Mouse (Mus musculus) cerebellum, postnatal 25 days (tissue): Measurements from ENCODE around the gene Arhgef19.
A peak's percentile ranks its signal among the peaks of the same experiment; 100 is the strongest.

Experiments
- DNase-seq, 2 experiments: peaks; one replicate each; pipeline ENCODE4 v3.0.0; 2021; ENCODE audit warnings: mixed read lengths in 2 of 2

The Arhgef19 gene

DNA sequence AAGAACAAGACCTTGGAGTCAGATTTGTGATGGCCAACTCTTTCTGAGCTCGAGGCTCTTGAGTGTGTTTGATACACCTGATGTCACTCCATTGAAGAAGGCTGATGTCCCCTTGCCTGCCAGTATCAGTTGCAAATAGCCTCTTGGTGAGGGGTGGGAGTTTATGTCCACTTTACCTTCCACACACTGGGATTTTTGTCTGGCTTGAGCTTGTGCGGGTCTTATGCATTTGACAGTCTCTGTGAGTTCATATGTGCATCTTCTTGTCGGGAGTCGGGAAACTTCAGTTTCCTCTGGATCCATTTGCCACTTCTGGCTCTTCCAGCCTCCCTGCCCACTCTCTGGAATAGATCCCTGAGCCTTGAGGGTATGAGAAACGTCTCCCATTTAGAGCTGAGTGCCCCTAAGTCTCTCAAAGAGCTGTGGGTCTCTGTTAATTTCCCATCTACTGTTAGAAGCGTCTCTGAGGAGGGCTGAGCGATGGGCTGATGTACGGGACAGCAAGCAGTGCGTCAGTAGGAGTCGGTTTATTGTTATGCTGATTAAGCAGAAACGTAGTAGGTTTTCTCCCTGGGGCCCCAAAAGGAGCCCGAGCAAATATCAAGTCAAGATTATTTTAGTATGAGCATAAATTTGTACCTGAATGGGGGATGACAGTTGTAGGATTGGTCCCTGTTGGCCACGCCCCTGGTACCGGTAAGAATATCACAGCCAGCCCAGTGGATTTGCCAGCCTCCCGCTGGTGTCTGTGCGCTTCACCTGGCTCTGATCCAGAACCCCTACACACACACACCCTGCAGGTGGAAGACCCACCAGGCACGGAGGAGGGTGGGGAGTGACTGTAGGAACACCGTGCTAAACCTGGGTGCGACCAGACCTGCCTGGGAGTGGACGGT is 559 bp upstream of the Arhgef19 start:
- no peak for DNase-seq

DNA sequence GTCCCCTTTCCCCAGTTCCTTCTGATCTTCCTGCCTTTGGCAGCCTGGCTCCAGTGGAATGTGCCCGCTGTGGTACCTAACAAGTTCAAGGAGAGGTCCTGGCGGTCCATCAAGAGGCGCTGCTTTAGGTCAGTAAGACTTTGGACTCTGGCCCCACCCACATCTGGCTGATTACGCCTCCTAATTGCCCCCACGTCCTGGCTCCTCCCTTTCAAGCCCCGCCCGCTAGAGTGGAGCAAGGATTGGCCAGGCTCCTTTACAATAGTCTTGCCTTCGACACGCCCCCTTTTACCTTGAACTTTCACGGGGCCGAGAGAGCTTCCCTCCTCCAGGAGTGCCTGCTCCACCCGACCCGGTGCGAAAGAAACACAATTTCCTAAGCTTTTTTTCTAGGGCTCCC is 1.3 kb downstream of the Arhgef19 start:
- no peak for DNase-seq

DNA sequence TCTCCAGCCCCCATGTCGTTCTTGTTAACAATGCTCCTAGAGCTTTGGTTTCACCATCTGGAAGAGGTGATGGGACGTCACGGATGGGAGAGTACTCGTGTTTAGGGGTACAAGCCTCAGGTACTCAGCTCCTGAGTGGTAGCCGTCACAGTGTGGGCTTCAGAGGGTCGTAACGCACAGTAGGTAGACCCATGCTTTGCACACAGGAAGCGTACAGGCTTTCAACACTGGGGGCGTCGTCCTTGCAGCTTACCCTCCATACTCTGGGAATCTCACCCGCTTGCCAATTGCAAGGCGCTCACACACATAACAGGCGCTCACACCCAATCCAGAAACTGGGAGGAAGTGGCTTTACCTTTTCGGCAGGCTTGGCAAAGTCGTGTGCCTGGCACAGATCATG is 2.6 kb downstream of the Arhgef19 start:
- DNase-seq: no peak

DNA sequence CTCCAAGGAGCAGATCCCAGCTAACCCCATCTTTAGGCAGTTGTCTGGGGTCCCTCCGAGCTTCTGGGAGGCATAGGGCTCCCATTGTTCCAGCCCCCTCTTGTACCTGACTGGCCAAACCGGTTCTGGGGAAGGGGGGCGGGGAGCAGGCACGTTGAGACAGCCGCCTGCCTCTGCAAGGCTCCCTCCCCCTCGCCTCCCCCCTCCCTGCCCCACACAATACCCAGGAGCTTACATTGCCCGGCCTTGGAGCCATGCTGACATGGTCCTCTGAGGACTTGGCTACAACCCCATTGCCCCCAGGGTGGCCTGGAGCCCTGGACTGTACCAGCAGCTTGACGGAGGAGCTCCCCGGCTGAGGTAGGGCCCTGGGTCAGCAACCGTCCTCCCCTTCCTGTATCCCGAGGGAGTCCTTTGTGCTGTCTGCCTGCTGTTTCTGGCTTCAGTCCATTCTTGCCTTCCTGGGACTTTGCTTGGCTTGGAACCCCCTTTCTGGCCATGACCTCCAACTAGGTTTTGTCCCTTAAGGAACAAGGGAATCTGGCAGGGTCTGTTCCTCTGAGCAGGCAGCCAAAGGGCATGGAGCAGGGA is 3.4 kb downstream of the Arhgef19 start:
- no peak for DNase-seq

DNA sequence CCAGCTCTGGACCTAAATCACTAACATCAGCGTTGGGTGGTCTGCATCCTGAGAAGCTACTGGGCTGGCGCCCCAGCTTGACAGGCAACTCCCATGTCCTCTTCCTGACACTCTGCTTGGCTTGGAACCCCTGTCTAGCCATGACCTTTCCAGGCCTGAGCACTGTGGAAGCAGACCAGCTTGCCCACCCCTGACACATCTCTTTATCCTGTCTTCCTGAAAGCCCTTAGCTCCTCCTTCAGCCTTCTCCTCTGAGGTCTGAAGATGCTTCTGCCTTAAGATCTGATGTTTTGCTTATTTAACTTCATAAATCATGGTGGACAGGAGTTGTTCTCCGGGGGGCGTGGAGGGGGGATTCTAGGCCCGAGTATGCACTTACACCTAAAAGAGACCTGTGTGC is 4.3 kb downstream of the Arhgef19 start:
- no peak for DNase-seq

DNA sequence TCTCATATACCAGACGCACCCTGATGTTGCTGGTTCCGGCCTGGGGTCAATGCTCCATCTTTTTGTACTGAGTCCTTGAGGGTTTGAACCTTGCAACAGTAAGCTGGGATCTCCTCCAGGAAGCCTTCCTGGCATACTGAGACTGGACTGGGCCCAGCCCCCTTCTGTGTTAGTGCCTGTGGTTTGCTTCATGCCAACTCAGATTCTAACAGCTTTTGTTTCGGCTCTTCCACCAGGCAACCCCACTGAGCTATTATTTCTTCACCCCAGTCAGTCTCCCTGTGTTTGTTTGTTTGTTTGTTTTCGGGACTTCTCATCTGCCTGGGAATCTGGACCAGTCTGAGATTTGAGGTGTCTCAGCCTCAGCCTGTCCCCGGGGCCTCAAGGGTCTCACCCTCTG is 5.1 kb downstream of the Arhgef19 start:
- no peak for DNase-seq

DNA sequence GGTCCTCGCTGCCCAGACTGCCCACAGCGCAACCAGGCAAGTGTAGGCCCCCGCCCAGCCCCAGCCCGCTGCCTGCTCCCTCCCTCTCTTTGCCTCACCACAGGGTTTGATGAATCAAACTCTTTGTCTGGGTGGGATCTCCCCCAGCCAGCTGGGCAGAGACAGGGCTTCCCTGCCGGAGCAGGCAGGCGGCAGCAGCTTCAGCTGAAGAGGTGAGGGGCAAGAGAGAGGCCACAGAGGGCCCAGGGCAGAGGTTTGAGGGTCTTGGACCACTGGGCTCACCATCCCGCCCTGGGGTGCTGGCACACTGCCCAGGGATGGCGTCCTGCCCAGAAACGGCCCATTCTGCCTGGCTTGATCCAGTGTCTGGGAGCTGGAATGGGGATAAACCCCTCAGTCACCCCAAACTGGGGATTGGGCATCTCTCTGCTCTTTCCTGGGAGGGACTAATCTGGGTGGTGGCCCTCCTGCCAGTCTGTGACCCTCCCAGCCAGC is 5.7 kb downstream of the Arhgef19 start:
- DNase-seq: peak; percentile 66 to 75

DNA sequence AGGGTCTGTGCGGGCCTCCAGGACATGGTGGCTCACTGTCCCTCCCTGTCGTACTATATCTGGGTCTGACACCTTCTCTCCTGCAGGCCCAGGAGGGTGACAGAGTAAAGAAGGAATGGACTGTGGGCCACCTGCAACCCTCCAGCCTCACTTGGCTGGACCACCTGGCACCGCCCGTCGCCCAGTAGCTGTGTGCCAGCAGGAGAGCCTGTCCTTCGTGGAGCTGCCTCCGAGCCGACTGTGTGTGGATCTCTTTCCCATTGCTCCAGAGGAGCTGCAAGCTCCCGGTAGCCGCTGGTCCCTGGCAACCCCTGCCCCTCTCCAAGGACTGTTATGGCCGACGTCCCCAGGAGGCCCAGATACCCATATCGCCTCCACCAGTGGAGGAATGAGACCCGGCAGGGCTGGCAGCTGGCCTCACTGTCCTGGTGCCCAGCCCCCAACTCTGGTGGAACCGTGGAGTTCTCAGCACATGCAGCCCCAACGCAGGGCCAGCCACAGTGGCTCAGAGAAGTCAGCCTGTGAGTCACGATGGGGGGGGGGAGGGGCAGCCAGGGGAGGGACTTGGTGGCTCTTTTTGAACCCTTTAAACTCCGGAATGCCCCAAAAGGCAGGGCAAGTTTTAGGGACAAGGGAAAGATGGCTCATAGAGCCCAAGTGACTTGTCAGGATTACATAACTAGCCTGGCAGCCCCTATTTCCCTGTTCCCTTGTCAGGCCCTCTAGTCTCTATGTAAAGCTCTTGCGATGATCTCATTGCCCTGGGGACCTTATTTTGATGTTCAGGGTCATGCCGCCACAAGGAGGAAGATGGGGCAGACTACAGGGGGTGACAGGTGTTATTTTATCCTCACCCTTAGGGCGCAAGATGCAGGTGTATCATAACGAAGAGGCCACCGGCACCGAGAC is 7.0 kb downstream of the Arhgef19 start:
- DNase-seq: peak; percentile 24 to 33

DNA sequence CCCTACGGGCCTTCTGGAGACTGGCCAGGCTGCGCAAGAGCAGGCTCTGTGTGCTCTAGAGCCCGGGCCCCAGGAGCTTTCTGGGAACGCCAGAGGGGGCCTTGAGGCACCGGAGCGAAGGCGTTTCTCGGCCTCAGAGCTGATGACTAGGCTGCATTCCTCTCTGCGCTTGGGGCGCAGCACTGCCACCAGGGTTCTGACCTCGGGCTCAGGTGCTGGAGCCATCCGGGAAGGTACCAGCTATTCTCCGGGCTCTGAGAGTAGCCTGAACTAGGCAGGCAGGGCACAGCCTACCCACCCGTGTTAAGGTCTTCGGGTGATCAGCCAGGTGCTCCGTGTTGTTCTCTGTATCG is 7.7 kb downstream of the Arhgef19 start:
- DNase-seq: peak; percentile 18 to 31

DNA sequence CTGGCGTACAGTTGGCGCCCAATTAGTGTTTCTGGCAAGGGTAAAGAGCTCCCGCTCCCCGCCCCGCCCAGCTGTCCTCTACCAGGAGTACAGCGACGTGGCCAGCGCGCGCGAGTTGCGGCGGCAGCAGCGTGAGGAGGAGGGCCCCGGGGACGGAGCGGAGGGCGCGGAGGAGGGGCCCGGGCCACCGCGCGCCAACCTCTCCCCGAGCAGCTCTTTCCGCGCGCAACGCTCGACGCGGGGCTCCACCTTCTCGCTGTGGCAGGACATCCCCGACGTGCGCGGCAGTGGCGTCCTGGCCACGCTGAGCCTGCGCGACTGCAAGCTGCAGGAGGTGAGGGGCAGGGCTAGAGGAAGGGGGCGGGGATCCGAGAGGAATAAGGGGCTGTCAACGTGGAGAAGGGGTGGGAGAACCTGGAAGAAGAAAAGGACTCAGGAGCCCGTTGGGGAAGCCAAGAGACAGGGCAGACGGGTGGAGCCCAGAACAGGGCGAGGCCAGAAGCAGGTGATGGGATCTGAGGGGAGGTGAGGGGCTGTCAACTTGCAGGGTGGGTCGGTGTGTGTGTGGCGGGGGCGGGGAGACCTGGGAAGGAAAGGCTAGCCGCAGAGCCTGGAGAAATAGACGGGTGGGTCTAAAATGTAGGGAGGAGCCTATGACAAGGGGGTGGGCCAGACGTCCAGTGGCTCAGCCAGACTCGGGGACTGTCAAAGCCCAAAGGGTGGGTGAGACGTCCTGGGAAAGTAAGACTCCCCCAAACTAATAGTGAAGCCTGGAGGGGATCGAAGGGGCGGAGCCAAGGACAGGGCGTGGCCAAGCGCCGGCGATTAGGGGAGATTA is 8.7 kb downstream of the Arhgef19 start:
- peak; percentile 26 to 39 for DNase-seq

DNA sequence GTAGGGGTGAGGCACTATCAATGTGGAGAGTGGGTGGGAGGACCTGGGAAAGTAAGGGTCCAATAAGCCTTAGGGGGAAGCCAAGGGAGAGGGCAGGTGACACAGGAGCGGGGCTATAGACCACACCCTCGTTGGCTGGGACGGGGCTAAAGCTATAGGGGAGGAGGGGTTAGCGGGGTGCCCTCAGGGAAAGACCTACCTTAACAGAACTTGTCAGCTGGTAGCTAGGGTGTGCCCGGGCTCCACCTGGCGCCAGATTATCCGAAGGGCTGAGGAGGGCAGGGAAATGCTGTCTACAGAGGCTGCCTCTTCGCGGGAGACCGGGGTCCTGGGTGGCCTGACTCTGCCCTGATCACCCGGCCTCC is 9.3 kb downstream of the Arhgef19 start:
- no peak for DNase-seq

DNA sequence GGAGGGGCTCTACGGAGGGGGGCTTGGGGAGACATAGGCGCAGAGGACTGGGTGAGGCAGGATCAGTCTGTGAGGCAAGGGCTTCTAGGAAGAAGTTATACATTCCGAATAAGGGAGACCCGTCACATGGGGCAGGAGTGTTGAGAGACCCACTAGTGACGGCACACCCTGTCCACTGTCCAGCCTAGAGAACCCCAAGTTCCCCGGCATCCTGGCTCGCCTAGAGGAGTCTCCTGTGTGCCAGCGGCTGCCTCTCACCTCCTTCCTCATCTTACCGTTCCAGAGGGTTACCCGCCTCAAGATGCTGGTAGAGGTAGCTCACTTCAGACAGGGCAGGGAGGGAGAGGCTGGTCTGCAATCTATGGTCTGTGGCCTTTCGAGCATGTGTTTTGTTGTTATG is 10.1 kb downstream of the Arhgef19 start:
- no peak for DNase-seq

DNA sequence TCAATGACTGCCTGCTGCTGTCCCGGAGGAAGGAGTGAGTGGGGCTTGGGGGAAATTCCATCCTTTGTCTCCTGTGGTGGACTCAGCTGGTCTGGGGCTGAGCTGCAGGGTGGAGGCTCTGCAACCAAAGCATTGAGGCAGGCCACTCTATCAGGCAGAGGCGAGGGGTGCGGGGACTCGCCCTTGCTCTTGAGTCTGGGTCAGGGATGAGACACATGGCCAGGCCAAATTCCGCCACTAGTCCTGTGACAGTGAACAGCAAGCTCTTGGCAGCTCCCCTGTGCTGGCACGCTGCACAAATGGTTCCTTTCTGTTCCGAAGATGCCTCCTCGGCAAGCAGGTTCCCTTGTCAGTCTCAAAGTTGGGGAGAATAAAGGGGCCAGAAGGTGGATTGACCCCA is 11.8 kb downstream of the Arhgef19 start:
- peak; percentile 69 to 76 for DNase-seq

DNA sequence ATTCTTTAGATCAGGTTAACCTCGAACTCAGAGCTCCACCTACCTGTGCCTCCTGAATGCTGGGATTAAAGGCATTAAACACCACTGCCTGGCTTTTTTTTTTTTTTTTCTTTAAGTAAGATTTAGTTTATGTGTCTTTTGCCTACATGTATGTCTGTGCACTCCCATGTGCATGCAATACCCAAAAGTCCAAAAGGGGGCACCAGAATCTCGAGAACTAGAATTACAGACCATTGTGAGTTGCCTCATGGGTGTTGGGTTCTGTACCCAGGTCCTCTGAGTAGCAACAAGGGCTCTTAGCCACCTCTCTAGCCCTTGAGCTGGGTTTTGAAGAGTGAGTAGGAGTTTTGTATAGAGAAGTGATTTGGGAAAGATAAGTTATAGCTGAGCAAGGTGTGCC is 13.3 kb downstream of the Arhgef19 start:
- DNase-seq: no peak

DNA sequence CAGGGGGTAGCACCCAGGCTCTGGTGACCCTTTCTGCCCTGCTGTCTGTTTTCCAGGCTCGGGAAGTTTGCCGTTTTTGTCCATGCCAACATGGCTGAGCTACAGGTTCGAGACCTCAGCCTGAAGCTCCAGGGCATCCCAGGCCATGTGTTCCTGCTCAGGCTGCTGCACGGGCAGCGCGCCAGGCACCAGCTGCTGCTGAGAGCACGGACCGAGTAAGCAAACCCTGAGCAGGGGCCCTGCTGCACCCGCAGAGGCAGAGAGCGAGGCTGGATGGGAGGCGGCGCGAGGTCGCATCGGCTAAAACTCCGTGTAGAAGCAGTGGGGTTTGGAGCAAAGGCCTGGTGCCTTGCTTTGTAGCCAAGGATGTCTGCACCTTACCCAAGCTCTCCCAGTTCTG is 14.9 kb downstream of the Arhgef19 start:
- peak in 1 of 2 experiments; percentile 33 for DNase-seq

DNA sequence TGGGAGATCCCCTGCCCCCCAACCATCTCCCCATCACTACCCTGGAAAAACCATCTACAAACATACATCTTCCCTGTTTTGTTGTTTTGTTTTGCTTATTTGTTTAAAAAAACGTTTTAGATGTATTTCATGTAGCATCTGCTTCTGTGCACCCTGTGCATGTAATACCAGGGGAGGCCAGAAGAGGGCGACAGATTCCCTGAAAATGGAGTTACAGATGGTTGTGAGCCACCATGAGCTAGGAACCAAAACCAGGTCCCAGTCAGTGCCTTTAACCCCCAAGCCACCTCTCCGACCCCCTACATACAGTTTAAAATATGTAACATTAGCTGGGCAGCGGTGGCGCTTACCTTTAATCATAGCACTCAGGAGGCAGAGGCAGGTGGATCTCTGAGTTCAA is 18.1 kb downstream of the Arhgef19 start:
- no peak for DNase-seq

DNA sequence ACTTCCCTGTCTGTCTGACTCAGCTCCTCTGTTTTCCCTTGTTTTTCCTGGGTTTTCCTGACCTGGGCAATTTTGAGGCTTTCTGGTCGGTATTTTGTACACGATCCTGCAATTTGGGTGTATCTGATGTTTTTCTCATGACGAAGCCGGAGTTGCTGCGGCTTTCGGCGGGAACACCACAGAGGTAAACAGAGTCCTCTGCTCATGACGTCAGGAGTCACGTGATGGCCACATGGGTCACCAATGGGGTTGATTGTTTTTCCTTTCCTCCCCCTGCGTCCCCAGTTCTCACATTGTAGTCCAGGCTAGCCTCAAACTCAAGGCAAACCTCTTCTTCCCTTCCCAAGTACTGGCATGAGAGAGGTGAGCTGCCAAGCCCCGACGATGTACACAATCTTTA is 20.1 kb downstream of the Arhgef19 start:
- DNase-seq: no peak

DNA sequence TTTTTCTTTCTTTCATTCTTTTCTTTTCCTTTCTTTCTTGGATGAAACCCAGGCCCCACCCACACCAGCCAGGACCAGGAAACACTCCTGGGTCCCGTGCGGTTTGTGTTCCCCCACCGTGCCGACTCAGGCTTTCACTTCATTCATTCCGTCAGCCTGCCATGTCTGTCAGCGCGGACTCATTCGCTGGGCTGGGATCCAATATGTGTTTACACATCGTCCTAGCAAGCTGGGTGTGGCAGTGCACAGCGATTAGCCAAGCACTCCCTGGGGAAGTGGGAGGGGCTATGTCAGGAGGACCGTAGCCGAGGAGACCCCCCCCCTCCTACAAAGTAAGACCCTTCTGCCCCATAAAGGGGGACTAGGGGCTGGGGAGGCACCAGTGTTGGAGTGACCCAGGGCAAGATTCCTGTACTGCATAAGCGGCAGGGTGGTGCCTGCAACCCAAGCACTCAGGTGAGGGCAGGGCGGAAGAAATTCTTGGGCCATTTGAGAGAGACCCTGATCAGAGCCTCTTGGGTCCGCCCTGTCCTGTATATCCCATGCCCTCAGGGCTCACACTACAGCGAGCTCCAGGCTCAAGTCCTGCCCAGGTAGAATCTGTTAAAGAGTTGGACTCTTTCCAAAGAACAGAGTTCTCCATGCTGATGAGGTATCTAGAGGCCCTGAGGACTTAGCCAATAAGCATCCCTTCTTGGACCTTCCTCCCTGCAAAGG is 20.9 kb downstream of the Arhgef19 start:
- DNase-seq: no peak

DNA sequence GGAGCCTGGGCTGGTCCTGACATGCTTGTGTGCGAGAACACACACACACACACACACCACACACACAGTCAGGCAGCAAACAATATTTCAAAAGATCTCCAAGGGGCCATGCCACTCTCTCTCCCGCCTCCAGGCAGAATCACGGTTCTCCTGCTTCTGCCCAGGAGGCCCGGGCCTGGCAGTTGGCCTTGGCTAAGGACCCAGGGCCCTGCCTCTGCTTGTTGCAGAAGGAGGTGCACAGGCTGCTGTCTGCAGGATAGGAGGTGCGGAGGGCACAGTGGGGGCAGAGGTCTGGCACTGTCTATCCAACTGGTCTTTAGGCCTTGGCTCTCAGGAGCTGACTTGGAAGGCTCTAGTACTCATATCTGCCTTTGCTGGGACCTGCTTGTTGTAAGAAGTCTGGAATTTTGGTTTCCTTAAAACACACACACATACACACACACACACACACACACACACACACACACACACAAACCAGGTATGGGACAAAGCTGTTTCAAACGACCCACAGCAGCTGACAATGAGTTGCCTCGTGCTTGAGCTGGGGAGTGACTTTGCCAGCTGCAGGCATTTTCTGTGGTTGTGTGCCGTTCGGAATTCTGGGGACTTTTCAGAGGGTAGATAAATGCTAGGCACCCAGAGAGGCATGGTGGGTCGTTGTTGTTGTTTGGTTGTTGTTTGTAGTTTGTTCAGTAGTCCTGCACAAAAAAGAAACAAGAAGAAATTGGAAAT is 23.8 kb downstream of the Arhgef19 start:
- no peak for DNase-seq

DNA sequence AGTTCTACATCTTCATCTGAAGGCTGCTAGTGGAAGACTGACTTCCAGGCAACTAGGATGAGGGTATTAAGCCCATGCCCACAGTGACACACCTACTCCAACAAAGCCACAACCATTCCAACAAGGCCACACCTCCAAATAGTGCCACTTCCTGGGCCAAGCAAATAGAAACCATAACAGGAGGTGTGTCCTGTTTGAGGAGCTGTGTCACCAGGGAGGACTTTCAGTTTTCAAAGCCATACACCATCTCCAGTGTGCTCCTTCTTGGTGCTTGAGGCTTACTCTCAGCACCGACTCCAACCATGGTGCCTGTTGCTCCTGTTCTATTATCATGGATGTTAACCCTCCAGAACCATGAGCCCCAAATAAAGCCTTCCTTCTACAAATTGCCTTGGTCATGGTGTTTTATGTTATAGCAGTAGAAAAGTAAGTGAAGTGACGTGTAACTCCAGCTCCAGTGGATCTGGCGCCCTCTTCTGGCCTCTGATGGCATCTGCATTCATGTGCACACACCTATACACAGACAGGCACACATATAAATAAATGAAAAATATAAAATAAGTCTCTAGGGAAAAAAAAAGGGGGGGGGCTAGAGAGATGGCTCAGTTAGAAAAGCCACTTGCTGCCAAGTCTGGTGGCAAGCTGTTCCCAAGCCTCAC is 26.8 kb downstream of the Arhgef19 start:
- DNase-seq: no peak

DNA sequence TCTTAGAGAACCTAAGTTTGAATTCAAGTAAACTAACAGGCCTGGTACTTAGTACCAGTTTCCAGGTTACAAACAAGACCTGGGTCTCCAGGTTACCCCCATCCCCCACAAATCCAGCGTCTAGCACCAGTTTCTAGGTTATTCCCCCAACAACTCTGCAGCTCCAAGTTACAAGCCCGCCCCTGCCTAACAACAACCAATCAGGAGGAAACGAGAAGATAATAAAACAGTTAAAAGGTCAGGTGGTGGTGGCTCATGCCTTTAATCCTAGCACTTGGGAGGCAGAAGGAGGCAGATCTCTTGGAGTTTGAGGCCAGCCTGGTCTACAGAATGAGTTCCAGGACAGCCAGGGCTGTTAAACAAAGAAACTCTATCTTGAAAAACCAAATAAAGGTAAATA is 28.0 kb downstream of the Arhgef19 start:
- no peak for DNase-seq
